Mouse (Mus musculus) left cerebral cortex, postnatal 4 days (tissue): ENCODE results near the gene Nme1. TPM values are rescaled to one million over a fixed set of nuclear protein-coding genes. Genes with fewer than 3 reads are reported as not detected.
A peak's percentile ranks its signal among the peaks of the same experiment; 100 is the strongest.
"Not testable (repeated sequence)": the region's sequence is repeated elsewhere in the genome, so short reads cannot be mapped to it uniquely, and the experiment has no call there.

Experiments
- DNase-seq: peaks from one replicate; pipeline ENCODE4 v3.0.0-alpha.2; 2022
- intact Hi-C: fragments of 180-260 bp; cut with DNase I; formaldehyde crosslinking; loops from one replicate; pipeline ENCODE4 v1.15.1; 2025
- total RNA-seq, 2 experiments: library from RNA; stranded (reverse); gene quantifications; 2 replicates each; pipeline ENCODE4 v1.2.3; 2021

The Nme1 gene
- total RNA-seq, 2 experiments from 2014 or later, result 110 to 115 TPM

- intact Hi-C loops, result loop anchor here (5.0 kb wide), 1 partner anchor 120 kb away; no protein-coding TSS in a partner anchor
- no peak for DNase-seq
Measured at GRCm38 (mm10) chr11:93967381-93967780, 940 bp downstream of the Nme1 start.

- intact Hi-C loops, result loop anchor here (5.0 kb wide), 1 partner anchor 122 kb away; no protein-coding TSS in a partner anchor
- DNase-seq, result no peak
Measured at GRCm38 (mm10) chr11:93965391-93965790, 2.9 kb downstream of the Nme1 start.

DNA sequence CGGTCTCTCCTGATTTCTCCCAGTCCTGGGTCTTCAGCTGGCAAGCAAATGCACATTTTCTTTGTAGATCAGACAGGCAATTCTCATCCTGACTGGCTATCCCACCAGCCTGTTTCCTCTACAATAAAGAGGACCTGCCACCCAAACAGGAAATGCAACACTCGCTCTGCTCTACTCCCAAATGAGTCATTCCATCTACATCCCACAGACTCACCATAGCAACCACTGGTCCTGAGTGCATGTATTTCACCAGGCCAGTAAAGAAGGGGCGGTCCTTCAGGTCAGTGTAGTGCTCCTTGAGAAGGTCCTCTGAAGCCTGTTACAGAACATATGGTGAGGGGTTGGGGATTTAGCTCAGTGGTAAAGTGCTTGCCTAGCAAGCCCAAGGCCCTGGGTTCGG lies 5.3 kb downstream of the Nme1 start:
- no peak for DNase-seq
- intact Hi-C loops, result no loop called here

DNA sequence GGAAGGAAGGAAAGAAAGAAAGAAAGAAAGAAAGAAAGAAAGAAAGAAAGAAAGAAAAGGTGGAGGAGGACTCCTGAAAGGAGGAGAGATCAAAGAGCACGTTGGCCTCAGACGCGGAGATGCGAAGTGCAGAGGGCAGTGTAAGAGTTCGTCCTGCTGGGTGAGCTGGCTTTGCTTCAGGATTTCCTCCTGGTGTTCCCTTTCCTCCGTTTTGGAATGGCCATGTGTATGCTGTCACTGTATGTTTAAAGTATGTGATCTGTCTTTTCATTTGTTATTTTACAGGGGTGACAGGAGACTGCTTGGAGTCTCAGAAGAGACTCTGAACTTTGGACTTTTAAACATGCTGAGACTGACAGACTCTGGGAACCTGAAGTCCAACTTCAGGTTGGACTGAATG lies 6.8 kb downstream of the Nme1 start:
- DNase-seq, result no peak
- intact Hi-C loops, result no loop called here

- DNase-seq, result no peak
- intact Hi-C loops, result no loop called here
Measured at GRCm38 (mm10) chr11:93957746-93958145, 10.6 kb downstream of the Nme1 start.

DNA sequence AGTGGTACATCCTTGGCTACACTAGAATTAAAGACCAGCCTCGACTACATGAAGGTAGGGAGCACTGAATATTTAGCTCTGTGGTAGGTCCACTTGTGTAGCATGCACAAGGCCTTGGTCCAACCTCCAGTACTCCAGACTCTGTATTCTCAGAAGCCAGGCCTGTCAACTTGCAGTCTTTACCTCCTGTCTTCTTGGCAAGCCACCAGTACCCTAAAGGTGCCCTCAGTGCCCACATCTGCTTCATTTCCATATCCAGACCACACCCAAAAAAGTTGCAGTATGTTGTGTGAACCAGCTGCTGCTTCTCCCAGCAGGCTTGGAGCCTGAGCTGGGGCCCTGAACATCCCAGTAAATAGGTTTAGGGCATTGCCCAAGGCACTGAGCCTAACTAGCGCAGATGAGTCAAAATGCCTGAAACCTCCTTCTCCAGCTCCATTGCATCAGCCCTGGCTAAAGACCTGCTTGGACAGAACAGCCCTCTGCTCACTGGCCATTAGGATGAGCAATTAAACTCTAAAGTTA lies 11.2 kb downstream of the Nme1 start:
- DNase-seq, result no peak
- intact Hi-C loops, result no loop called here

DNA sequence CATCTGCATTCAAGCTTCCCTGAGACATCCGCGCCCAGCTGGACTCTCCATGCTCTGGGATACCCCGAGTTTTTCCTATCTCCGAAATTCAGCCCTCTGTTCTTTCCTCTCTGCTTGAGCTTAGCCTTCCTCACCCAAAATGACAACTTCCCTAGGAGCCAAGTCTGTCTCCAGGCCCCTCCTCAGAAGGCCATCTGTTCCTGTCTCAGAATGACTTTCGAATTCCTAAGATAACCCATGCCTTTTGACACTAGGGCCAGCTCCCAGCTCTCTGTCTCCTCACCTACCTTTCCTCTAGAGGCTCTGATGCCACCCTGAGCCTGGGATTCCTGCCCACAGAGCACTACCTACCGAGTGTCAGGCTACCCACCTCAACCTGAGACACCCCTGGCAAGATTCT lies 12.2 kb downstream of the Nme1 start, which contains the start of gene Nme2:
TSS of gene Nme2 (minus strand) at position 101 of the 400 bp plus-strand sequence.
- DNase-seq, result no peak
- intact Hi-C loops, result no loop called here

DNA sequence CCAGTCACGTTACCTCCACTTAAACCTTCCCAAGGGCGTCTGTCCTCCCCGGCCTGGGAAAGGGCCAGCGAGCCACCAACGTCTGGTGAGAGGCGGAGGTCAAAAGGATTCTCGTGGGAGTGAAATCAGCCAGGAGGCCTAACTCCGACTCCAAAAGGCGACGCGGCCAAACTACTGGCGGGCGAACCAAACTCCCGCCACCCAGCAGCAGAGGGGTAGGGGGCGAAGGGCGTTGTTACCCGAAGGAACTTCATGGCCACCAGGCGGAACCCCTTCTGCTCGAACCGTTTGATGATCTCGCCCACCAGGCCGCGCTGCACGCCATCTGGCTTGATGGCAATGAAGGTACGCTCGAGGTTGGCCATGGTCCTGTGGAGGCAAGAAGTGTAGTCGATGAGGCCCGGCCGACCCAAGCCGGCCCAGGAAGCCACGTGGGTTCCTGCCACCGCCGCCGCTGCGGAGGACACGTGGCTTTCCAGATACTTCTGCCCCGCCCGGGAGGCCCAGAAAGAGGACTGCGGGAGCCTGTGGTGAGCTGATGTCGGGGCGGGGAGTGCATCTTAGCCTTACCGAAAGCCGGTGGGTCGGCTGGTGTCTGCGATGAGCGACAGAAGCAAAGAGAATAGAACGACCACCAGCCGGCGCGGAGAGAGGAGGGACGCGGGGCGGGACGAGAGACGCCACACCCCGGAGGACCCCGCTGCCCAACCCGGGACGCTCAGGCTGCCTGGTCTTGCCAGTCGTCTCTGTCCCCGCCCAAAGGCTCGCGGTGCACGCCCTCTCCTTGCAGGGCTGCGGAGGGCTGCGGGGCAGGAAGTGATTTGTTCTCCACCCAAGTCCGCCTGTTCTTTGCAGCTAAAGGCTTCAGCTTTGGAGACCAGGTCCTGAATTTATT lies 12.8 kb downstream of the Nme1 start:
- intact Hi-C loops, result no loop called here
- DNase-seq, result peak; percentile 94

- DNase-seq, result no peak
- intact Hi-C loops, result no loop called here
Measured at GRCm38 (mm10) chr11:93954738-93955255, 13.5 kb downstream of the Nme1 start.

- no peak for DNase-seq
- intact Hi-C loops, result no loop called here
Measured at GRCm38 (mm10) chr11:93952376-93952775, 15.9 kb downstream of the Nme1 start.

DNA sequence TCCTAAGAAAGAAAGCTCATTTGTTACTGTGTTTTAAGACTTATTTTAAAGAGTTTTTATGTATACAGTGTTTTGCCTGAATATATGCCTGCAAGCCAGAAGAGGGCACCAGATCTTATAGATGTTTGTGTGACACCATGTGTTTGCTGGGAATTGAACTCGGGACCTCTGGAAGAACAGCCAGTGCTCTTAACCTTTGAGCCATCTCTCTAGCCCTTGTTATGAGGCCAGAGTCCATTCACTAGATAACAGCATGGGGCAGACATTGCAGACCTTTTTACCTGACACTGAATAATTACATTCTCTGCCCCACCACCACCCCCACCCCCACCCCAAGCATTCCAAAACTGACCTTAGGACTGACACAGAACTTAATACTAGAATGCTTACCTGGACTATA lies 18.3 kb downstream of the Nme1 start:
- intact Hi-C loops, result no loop called here
- no peak for DNase-seq

- no peak for DNase-seq
- intact Hi-C loops, result no loop called here
Measured at GRCm38 (mm10) chr11:93948887-93949567, 19.3 kb downstream of the Nme1 start.

DNA sequence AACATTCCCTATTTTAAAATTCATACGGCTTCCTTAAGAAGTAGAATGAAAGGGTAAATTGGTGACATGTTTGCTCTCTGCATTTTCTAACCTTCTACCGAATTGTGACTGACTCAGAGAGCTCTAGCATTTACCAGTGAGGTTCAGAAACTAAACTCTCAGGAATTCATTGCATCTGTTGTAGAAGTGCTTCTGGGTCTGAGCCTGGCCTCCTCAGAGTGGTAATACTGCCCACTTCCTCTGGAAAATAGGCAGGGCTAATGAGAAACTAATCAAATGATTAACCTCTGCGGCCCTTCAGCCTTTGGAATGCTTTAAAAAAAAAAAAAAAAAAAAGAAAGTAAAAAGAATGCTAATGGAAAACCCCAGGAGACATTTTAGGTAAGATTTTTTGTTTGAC lies 23.3 kb downstream of the Nme1 start:
- no peak for DNase-seq
- intact Hi-C loops, result no loop called here

DNA sequence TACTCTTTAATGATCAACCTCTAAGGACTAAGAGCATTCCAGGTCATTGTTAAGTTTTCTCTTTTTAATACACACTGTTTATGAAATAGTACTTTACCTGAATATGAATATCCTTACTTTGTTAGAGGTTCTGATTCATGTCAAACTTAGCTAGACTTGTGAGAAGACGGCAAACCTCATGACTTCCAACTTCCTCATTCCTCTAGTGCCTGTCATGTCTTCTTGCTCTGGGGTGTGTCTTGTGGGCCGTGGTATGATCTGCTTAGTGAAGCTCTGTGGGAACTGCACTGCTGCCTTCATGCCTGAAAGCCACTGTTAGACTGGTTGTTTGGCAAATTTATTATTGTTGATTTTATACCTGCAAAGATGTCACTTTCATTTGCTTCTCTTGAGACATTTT lies 27.4 kb downstream of the Nme1 start:
- DNase-seq, result no peak
- intact Hi-C loops, result no loop called here

DNA sequence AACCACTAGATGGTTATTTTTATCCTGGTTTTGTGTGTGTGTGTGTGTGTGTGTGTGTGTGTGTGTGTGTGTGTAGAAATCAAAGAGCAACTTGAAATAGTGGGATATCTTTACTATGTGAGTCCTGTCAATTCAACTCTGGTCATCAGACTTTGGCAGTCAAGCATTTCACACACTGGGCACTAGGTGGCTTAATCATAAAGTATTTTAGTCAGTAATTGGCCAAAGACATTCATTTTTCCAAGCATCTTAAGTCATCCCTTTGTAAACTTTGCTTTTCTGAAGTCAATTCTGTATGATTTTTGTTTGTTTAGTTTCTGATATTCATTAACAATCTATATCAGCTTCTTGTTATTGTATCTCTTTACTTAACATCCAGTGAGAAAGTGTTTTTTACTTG lies 39.2 kb downstream of the Nme1 start:
- intact Hi-C loops, result no loop called here
- no peak for DNase-seq

DNA sequence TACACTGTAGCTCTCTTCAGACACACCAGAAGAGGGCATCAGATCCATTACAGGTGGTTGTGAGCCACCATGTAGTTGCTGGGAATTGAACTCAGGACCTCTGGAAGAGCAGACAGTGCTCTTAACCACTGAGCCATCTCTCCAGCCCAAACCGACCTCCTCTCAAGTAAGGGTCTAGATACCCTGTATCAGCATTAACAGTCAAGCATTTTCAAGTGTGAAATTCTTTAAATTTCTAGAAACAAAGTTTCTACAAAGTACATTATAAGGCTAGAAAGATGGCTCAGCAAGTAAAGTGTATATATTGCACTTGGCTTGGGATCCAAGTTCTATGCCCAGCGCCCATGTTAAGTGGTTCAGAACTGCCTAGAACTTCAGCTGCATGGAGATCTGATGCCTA lies 53.3 kb downstream of the Nme1 start:
- DNase-seq, intact Hi-C loops: not testable (repeated sequence)

- intact Hi-C loops, result no loop called here
Measured at GRCm38 (mm10) chr11:93911603-93912002, 56.7 kb downstream of the Nme1 start.

DNA sequence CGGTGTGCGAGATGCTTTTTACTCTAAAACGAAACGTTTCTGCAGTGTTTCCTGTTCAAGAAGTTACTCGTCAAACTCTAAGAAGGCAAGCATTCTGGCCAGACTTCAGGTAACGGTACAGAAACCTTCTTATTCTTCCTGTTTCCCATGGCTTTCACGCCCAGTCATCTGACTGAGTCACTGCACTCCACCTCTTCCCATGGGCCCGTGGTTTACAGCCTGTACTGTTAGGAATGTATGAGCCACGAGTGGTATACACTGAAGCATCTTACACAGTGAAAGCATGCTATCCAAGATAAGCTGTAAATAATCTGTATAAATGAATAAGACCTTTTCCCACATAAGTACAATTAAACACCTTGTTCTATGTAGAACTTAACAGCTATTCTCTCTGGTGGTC lies 59.5 kb downstream of the Nme1 start:
- intact Hi-C loops, result no loop called here
- DNase-seq, result no peak

More at GRCm38 (mm10) chr11:93911603-93912002, 56.7 kb downstream of the Nme1 start:
- DNase-seq, result no peak

- no peak for DNase-seq
- intact Hi-C loops, result no loop called here
Measured at GRCm38 (mm10) chr11:93907839-93908238, 60.5 kb downstream of the Nme1 start.
